ENCODE assay signal across 21 mouse cellular contexts in the genomic region with DNA sequence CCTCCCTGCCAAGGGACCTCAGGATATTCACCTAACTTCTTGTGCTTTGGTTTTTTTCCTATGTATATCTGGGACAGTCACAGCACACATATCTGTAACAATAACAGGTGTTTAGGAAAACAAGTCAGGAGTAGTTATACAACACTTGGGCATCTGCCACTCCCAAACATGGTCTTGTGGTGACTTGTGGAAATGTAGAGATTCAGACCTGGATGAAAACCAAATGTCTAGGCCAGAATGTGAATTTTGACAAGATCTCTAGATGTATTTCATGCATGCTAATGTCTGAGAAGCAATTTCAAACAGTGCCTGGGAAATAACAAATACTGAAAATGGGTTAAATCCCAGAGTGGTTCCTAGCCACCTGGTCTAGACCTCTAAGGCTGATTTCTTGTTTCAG.
A peak's percentile ranks its signal among the peaks of the same experiment; 100 is the strongest.
DNase-seq lines count a peak whose midpoint lies in the region; ATAC-seq and TF ChIP-seq lines count a peak whose summit lies in the region.
"Had no signal": no experiment of that assay in that cellular context is flagged by ENCODE, and none has a peak within 500 bp of the region (broad histone marks: within the 10 kb centered on the region; RNA-seq: fewer than 3 reads in every experiment).

No protein-coding gene starts in this region.

- peak overlapping the region; percentile 83 for H3K27ac ChIP-seq in layer of hippocampus, adult 2 months
- H3K27ac ChIP-seq: embryonic facial prominence, embryonic 13.5 days; embryonic facial prominence, embryonic 15.5 days; forebrain, embryonic 10.5 days; forebrain, embryonic 12.5 days had no signal

- no peak for DNase-seq in cerebellum, postnatal 25 days
- DNase-seq in cerebellum, adult 9-10 months: peak; percentile 63
- no peak for DNase-seq in cerebellum, postnatal 36 days
- DNase-seq in layer of hippocampus, adult 2 months (ENCODE audit: low spot score in 2 of 2): no peak
- no peak for DNase-seq in layer of hippocampus, adult 11-12 months (ENCODE audit: low spot score)
- DNase-seq: adrenal gland, adult 8-10 months; adrenal gland, postnatal 14 days; adrenal gland, postnatal 36 days; B cell, adult 2 months; embryo, embryonic 11 days had no signal

- H3K4me3 ChIP-seq in layer of hippocampus, adult 2 months: no peak overlapping the region
- H3K4me3 ChIP-seq: embryonic facial prominence, embryonic 13.5 days; embryonic facial prominence, embryonic 15.5 days; erythroblast, embryonic 14.5 days; forebrain, embryonic 10.5 days; forebrain, embryonic 12.5 days had no signal

- peak; percentile 36 for ATAC-seq in cerebellum, adult (ENCODE audit: insufficient number of reproducible peaks, low FRiP score, low TSS enrichment)
- ATAC-seq: activated CD4-positive, CD25-positive, alpha-beta regulatory T cell, adult 4 months; CD4-positive, CD25-positive, alpha-beta regulatory T cell, adult 4 months; forebrain, embryonic 14.5 days; forebrain, embryonic 16.5 days; Patski had no signal

- no peak for TF ChIP-seq CTCF in layer of hippocampus, adult 2 months (conservative IDR thresholded peaks at IDR 0.05)
